Mouse (Mus musculus) megakaryocyte-erythroid progenitor cell, adult 5 weeks (primary cell): ENCODE results near the gene Per2. TPM values are rescaled to one million over a fixed set of nuclear protein-coding genes. Genes with fewer than 3 reads are reported as not detected.

ENCODE experiments used
- polyA plus RNA-seq: library from polyadenylated mRNA; stranded (reverse); fragments of >175 nt; gene quantifications from 2 replicates; pipeline ENCODE4 v1.2.3, GENCODE M21; 2012

Per2 gene
- polyA plus RNA-seq = 12.3 and 25.1 TPM in 2 replicates

GRCm38 (mm10) chr1:91459059-91459809 is at the start of gene Per2:
Gene Per2 (minus strand): TSS chr1:91459324.

GRCm38 (mm10) chr1:91494457-91495140 is 35.5 kb upstream of the Per2 start, which contains the start of gene Traf3ip1:
Gene Traf3ip1 (plus strand): TSS chr1:91494647.

GRCm38 (mm10) chr1:91413898-91414594 is 45.1 kb downstream of the Per2 start, which contains the start of gene Hes6:
Gene Hes6 (minus strand): TSS chr1:91414038.

GRCm38 (mm10) chr1:91398260-91399062 is 60.7 kb downstream of the Per2 start, which contains the start of gene Ilkap:
Gene Ilkap (minus strand): TSS chr1:91398815.

GRCm38 (mm10) chr1:91366215-91367108 is 92.7 kb downstream of the Per2 start, which contains the start of gene Erfe:
Gene Erfe (plus strand): TSS chr1:91366430.

Other genes starting within 250 kb of the Per2 start
- gene Ube2f, start 209.0 kb downstream of the Per2 start, polyA plus RNA-seq = 17.9 and 18.6 TPM in 2 replicates
- 31.4 and 32.7 TPM in 2 replicates for gene Scly, start 161.0 kb downstream of the Per2 start, polyA plus RNA-seq
- 0.40 and 0.55 TPM in 2 replicates for gene Espnl, start 137.2 kb downstream of the Per2 start, polyA plus RNA-seq
- 0.03 and 0.13 TPM in 2 replicates for gene Klhl30, start 108.3 kb downstream of the Per2 start, polyA plus RNA-seq
- gene Erfe, start 92.9 kb downstream of the Per2 start, polyA plus RNA-seq = 0.57 and 0.86 TPM in 2 replicates
- 62.2 and 78.0 TPM in 2 replicates for gene Ilkap, start 60.5 kb downstream of the Per2 start, polyA plus RNA-seq
- gene Hes6, start 45.3 kb downstream of the Per2 start, polyA plus RNA-seq = 105 and 109 TPM in 2 replicates
- gene Traf3ip1, start 35.3 kb upstream of the Per2 start, polyA plus RNA-seq = 5.0 and 7.9 TPM in 2 replicates
- gene Asb1, start 81.2 kb upstream of the Per2 start, polyA plus RNA-seq = 9.8 and 15.8 TPM in 2 replicates